Mouse (Mus musculus): ENCODE data around the gene Psmb3.
"Not testable (repeated sequence)": the region's sequence is repeated elsewhere in the genome, so short reads cannot be mapped to it uniquely, and the experiment has no call there.

Gene Psmb3

GRCm38 (mm10) chr11:97695712-97696401 lies 7.3 kb upstream of the Psmb3 start:
- in situ Hi-C loops (cut with MseI, MboI), result no loop called here

- in situ Hi-C loops (cut with MseI, MboI), result no loop called here
Measured at GRCm38 (mm10) chr11:97696669-97697068, 6.5 kb upstream of the Psmb3 start.

- in situ Hi-C loops (cut with MseI, MboI), result no loop called here
Measured at GRCm38 (mm10) chr11:97697199-97697890, 5.9 kb upstream of the Psmb3 start.

- in situ Hi-C loops (cut with MseI, MboI), result no loop called here
Measured at GRCm38 (mm10) chr11:97697891-97698529, 5.2 kb upstream of the Psmb3 start.

- in situ Hi-C loops (cut with MseI, MboI), result no loop called here
Measured at GRCm38 (mm10) chr11:97698741-97699611, 4.2 kb upstream of the Psmb3 start.

- in situ Hi-C loops (cut with MseI, MboI), result no loop called here
Measured at GRCm38 (mm10) chr11:97699626-97700002, 3.6 kb upstream of the Psmb3 start.

- in situ Hi-C loops (cut with MseI, MboI), result no loop called here
Measured at GRCm38 (mm10) chr11:97700003-97700745, 3.0 kb upstream of the Psmb3 start, which contains the start of gene Pcgf2. Gene Pcgf2 (minus strand): TSS chr11:97700497.

GRCm38 (mm10) chr11:97700746-97701580 lies 2.2 kb upstream of the Psmb3 start:
- in situ Hi-C loops (cut with MseI, MboI), result no loop called here

- in situ Hi-C loops (cut with MseI, MboI), result no loop called here
Measured at GRCm38 (mm10) chr11:97701581-97702392, 1.4 kb upstream of the Psmb3 start.

- in situ Hi-C loops (cut with MseI, MboI), result no loop called here
Measured at GRCm38 (mm10) chr11:97702393-97702745, 830 bp upstream of the Psmb3 start.

- in situ Hi-C loops (cut with MseI, MboI), result not testable (repeated sequence)
Measured at GRCm38 (mm10) chr11:97710067-97710466, 6.9 kb downstream of the Psmb3 start.

- in situ Hi-C loops (cut with MseI, MboI), result no loop called here
Measured at GRCm38 (mm10) chr11:97711200-97711900, 8.2 kb downstream of the Psmb3 start.

- in situ Hi-C loops (cut with MseI, MboI), result no loop called here
Measured at GRCm38 (mm10) chr11:97712286-97712685, 9.1 kb downstream of the Psmb3 start.

GRCm38 (mm10) chr11:97713896-97714295 lies 10.7 kb downstream of the Psmb3 start:
- in situ Hi-C loops (cut with MseI, MboI), result no loop called here

- in situ Hi-C loops (cut with MseI, MboI), result no loop called here
Measured at GRCm38 (mm10) chr11:97714356-97714755, 11.2 kb downstream of the Psmb3 start.

GRCm38 (mm10) chr11:97714784-97715760 lies 11.9 kb downstream of the Psmb3 start:
- in situ Hi-C loops (cut with MseI, MboI), result no loop called here

GRCm38 (mm10) chr11:97716021-97716420 lies 12.8 kb downstream of the Psmb3 start:
- in situ Hi-C loops (cut with MseI, MboI), result no loop called here

Measured in mouse trophoblast stem cell (cell line).